9 mouse cellular contexts compared by ENCODE assay signal in the genomic region with DNA sequence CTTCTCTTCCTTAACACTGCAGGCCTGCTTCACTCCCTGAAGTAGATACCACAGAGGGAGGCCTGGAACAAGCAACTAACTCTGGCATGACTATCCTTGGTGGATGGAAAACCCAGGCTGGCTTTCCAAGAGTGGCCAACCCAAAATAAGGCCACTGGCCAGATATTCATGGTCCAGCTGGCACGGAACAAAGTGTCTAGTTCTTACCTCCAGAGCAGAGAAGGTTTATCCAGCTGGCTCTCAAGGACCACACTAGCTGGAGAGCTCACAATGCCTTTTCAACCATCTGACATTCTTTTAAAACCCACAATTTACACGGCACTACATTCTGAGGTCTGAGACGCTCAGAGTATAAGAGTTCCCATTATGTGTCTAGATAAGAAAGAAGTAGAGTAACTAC. TPM values are rescaled to one million over a fixed set of nuclear protein-coding genes. Genes with fewer than 3 reads are reported as not detected.
A peak's percentile ranks its signal among the peaks of the same experiment; 100 is the strongest.
DNase-seq lines count a peak whose midpoint lies in the region.
"Had no signal": no experiment of that assay in that cellular context is flagged by ENCODE, and none has a peak within 500 bp of the region (broad histone marks: within the 10 kb centered on the region; RNA-seq: fewer than 3 reads in every experiment).

No protein-coding gene starts in this region.

- intact Hi-C loops in left cerebral cortex, postnatal 25 days (cut with DNase I) = no loop called here
- intact Hi-C loops in heart, postnatal 36 days (cut with DNase I) = no loop called here

- DNase-seq in adrenal gland, adult 2 months = peak; percentile 28
- no peak for DNase-seq in adrenal gland, postnatal 4 days (ENCODE audit: low spot score in 2 of 2)
- peak; percentile 17 to 26 for DNase-seq in left cerebral cortex, postnatal 25 days (ENCODE audit: low spot score in 2 of 2)
- DNase-seq in left cerebral cortex, adult 8-10 months (ENCODE audit: low spot score in 2 of 2) = no peak
- peak; percentile 83 for DNase-seq in cerebellum, adult 9-11 months
- peak; percentile 39 to 43 for DNase-seq in heart, postnatal 36 days
- DNase-seq in testis, postnatal 10 days (ENCODE audit: low spot score) = no peak
- DNase-seq in spleen, postnatal 14 days (ENCODE audit: low spot score in 2 of 2) = no peak
- DNase-seq: liver had no signal

RNA-seq across cellular contexts. Expression of a gene that starts 8.2 kb away (rescaled TPM):
- 10 to 100 TPM in 1 of 2 experiments, 1 to 10 TPM in 1; 8.6 to 13.0 TPM for total RNA-seq in adrenal gland, adult 2 months (2021)
- polyA plus RNA-seq in adrenal gland, adult 2 months (2012; rRNA removed) = 2.4 and 2.5 TPM in 2 replicates
- total RNA-seq in adrenal gland, postnatal 4 days (2021) = 1 to 10 TPM; 9.4 to 9.7 TPM
- total RNA-seq in left cerebral cortex, postnatal 25 days (2021) = 10 to 100 TPM; 38.2 to 40.0 TPM
- total RNA-seq in left cerebral cortex, adult 8-10 months (2022) = 10 to 100 TPM; 31.3 to 39.5 (median 34.0) TPM
- 1 to 10 TPM; 2.9 to 3.2 TPM for total RNA-seq in heart, postnatal 36 days (2021)

Comparison
In these comparisons a context has a peak if more than half of its experiments do, and no peak if none do; other contexts are left out.
1. DNase-seq: peak in adrenal gland, adult 2 months (single experiment), left cerebral cortex, postnatal 25 days (2 of 2), cerebellum, adult 9-11 months (single experiment) and heart, postnatal 36 days (2 of 2); none in adrenal gland, postnatal 4 days (0 of 2), left cerebral cortex, adult 8-10 months (0 of 2), testis, postnatal 10 days (single experiment) and spleen, postnatal 14 days (0 of 2).